Mouse (Mus musculus) embryonic stem cell, embryonic (primary cell): ENCODE results near the gene Exoc2.

Experiments used
- CTCF ChIA-PET, 4 experiments: fragments of 300-600 bp in 2 of 4; fragments of 350-600 bp in 2 of 4; sonication (Branson Sonifier 250); formaldehyde crosslinking; loops; one replicate each; lab custom pipeline; 2022; ENCODE audit warnings: inconsistent platforms in 2 of 4; lab: Charles Lee
- POLR2A ChIA-PET, 4 experiments: fragments of 300-600 bp in 2 of 4; fragments of 350-600 bp in 2 of 4; sonication (Branson Sonifier 250); formaldehyde crosslinking; loops; one replicate each; lab custom pipeline; 2022; ENCODE audit warnings: antibody characterized with exemption in 4 of 4, inconsistent platforms in 1 of 4; lab: Charles Lee

Gene Exoc2

GRCm38 (mm10) chr13:30795960-30796359, 177.9 kb downstream of the Exoc2 start:
- POLR2A ChIA-PET: interaction anchor here in 2 of 4 experiments (0.6 kb wide), 3 partner anchors 66 to 1683 kb away, joined by 3 to 8 read pairs (median 4); no protein-coding TSS in a partner anchor
- CTCF ChIA-PET: interaction anchor here in 1 of 4 experiments (0.6 kb wide), 1 partner anchor 24 kb away, joined by 3 read pairs; no protein-coding TSS in a partner anchor

- ChIA-PET POLR2A (interaction anchor here in 1 of 4 experiments (0.5 kb wide), 1 partner anchor 830 kb away, joined by 10 read pairs; no protein-coding TSS in a partner anchor), CTCF (no interaction called here)
Measured at GRCm38 (mm10) chr13:30793616-30794015, 180.3 kb downstream of the Exoc2 start.

GRCm38 (mm10) chr13:30793196-30793595, 180.7 kb downstream of the Exoc2 start:
- CTCF ChIA-PET: no interaction called here
- POLR2A ChIA-PET: no interaction called here

DNA sequence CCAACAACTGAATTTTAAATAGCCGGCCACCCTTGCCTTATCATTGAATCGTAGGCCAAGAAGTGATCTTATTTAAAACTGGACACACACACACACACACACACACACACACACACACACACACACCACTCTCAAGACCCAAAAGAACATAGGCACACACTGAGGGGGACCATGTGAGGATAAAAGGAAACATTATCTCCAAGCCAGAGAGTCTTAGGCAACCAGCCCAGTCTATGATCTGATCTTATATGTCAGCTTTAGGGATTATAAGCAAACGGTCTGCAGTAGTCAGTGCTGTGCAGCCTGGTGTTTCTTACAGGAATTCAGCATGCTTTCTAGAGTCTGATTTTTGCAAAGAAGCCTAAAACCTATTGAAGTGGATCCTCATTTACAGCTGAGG, 181.2 kb downstream of the Exoc2 start:
- POLR2A ChIA-PET: no interaction called here
- CTCF ChIA-PET: no interaction called here

GRCm38 (mm10) chr13:30792308-30792707, 181.6 kb downstream of the Exoc2 start:
- ChIA-PET CTCF (no interaction called here), POLR2A (interaction anchor here in 1 of 4 experiments (0.6 kb wide), 1 partner anchor 1123 kb away, joined by 3 read pairs; no protein-coding TSS in a partner anchor)

GRCm38 (mm10) chr13:30790016-30790415, 183.9 kb downstream of the Exoc2 start:
- POLR2A ChIA-PET: no interaction called here
- CTCF ChIA-PET: no interaction called here

- CTCF ChIA-PET: no interaction called here
- POLR2A ChIA-PET: interaction anchor here in 1 of 4 experiments (1.0 to 1.6 kb wide), 3 partner anchors 11 to 46 kb away, joined by 3 read pairs; no protein-coding TSS in a partner anchor
Measured at GRCm38 (mm10) chr13:30788421-30788820, 185.5 kb downstream of the Exoc2 start.

- ChIA-PET CTCF (no interaction called here), POLR2A (interaction anchor here in 2 of 4 experiments (0.6 to 1.6 kb wide), 4 partner anchors 9 to 46 kb away, joined by 3 read pairs; no protein-coding TSS in a partner anchor)
Measured at GRCm38 (mm10) chr13:30787960-30788359, 185.9 kb downstream of the Exoc2 start.

GRCm38 (mm10) chr13:30787556-30787955, 186.3 kb downstream of the Exoc2 start:
- CTCF ChIA-PET: no interaction called here
- POLR2A ChIA-PET: interaction anchor here in 2 of 4 experiments (0.6 to 1.6 kb wide), 5 partner anchors 8 to 161 kb away, joined by 3 to 6 read pairs (median 3); no protein-coding TSS in a partner anchor

DNA sequence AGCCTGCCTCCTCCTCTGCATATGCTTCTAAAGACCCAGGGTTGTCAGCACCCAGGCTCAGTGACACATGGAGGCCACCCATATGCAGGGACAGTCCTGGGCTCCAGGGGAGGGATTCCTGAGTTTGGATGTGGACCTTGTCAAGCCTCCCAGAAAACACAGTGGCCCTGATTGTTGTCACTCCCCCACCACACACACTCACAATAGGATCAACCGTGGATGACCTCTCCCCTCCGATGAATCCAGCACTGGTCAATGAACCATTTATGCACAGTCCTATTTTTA, 186.9 kb downstream of the Exoc2 start:
- ChIA-PET POLR2A (interaction anchor here in 2 of 4 experiments (0.6 to 1.6 kb wide), 3 partner anchors 47 to 162 kb away, joined by 3 to 6 read pairs (median 5); no protein-coding TSS in a partner anchor), CTCF (no interaction called here)

- POLR2A ChIA-PET: interaction anchor here in 1 of 4 experiments (0.6 kb wide), 1 partner anchor 802 kb away, joined by 3 read pairs; no protein-coding TSS in a partner anchor
Measured at GRCm38 (mm10) chr13:30786235-30787035, 187.5 kb downstream of the Exoc2 start.

GRCm38 (mm10) chr13:30785423-30786040, 188.4 kb downstream of the Exoc2 start:
- ChIA-PET CTCF (no interaction called here), POLR2A (interaction anchor here in 1 of 4 experiments (0.6 kb wide), 1 partner anchor 801 kb away, joined by 3 read pairs; no protein-coding TSS in a partner anchor)

More at GRCm38 (mm10) chr13:30786235-30787035, 187.5 kb downstream of the Exoc2 start:
- CTCF ChIA-PET: interaction anchor here in 1 of 4 experiments (0.6 kb wide), 1 partner anchor 77 kb away, joined by 3 read pairs; no protein-coding TSS in a partner anchor

DNA sequence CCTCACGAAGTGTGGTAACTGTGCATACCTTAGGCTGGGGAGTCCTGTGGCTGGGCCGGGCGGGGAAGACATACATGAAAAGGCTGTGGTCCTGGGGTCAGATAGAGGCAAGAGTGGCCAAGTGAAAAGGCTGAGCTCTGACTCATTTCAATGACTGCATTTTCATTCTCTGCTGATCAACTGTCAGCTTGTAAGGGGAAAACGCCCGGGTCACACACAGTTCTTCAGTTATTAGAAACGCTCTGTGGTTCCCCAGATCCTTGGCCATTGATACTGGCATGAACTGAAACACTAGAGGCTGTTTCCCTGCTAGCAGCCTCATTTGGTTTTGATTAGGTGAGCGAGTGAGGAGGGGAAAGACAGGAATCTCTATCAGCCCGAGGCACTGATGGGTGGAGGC, 191.5 kb downstream of the Exoc2 start:
- CTCF ChIA-PET: no interaction called here
- POLR2A ChIA-PET: no interaction called here

DNA sequence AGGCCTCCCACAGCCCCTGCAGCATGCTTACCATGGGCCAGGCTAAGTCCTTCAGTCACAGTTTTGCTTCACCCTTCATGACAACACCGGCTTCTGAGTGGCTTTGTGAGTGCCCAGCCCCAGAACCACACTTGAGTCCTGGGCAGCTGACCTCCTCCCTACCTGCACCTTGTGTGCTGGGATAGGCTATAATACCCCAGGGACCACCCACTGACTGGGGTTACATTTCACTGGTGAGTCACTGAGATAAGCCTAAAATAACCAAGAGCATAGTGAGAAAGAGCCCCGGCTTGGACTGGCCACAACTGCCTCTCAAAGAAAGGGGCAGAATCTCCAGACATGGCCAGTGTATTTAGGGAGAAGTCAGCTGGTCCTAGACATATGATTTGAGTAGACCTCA, 192.0 kb downstream of the Exoc2 start:
- POLR2A ChIA-PET: no interaction called here
- CTCF ChIA-PET: no interaction called here

DNA sequence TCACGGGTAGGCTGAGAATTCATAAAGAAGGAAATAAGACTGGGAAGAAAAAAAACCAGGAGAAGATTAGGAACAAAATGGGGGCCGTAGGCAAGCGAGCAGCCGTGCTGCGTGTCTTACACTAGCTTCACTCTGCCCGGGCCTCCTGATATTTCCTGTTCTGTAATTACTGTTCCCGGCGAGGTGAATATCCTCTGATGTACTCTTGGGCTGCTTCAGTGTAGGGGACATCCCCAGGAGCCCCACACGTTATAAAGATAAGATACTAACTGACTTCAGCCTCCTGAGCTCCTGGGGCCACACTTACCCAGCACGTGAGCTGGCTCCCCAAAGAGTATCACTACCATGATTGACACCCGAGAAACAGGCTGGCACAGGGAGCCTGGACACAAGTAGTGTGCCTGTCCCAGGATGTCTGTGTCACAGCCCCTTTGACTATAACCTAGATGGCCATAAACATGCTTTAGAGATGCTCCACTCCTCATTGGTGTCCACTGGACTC, 196.2 kb downstream of the Exoc2 start:
- POLR2A ChIA-PET: interaction anchor here in 1 of 4 experiments (1.6 kb wide), 1 partner anchor 10 kb away, joined by 3 read pairs; no protein-coding TSS in a partner anchor
- CTCF ChIA-PET: no interaction called here

DNA sequence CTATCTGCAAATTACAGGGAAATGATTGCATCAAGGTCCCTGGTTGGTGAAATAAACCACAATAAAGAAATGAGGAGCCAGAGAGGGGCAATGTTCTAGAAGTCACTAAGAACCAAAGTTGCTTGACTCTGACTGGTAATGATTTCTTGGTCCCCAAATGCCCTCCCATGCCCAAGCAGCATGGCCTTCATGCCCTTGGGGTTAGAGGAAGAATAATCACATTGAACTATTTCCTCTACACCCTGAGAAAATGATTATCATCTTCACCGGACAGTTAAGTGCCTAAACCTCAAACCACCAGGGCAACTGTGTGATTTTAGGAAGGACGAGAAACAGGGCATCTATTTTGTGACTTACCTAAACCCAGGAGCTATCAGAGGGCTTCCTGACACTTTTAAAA, 197.9 kb downstream of the Exoc2 start:
- ChIA-PET POLR2A (no interaction called here), CTCF (no interaction called here)

DNA sequence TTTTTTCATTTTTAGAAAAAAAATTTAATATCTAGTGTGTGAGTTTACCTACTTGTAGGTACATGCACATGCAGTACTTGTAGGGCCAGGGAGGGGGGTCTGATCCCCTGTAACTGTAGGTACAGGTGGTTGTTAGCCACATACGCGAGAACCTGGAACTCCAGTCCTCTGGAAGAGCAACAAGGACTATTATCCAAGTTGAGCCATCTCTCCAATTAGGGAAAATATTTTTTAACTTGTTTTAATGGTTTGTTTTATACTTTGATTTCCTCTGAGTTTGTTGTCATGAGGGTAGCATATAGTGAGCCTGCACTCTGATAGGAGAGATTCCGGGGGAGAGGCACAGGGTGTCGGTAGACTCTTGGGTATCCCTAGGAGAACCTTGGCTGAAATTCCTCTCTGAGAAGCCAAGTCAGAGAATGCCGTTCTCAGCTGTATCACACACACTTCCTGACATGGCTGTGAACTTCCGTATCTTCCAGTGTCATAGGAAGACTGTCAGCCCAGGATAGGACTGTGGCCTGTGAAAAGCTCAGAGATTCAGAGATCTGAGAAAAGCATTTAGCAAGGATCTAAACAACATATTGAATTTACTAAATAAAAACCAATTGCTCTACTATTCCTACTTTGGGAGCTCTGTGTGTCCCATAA, 206.3 kb downstream of the Exoc2 start:
- POLR2A ChIA-PET: interaction anchor here in 1 of 4 experiments (0.6 kb wide), 1 partner anchor 468 kb away, joined by 3 read pairs; no protein-coding TSS in a partner anchor
- CTCF ChIA-PET: no interaction called here

- POLR2A ChIA-PET: interaction anchor here in 2 of 4 experiments (0.5 to 0.7 kb wide), 2 partner anchors 29 to 894 kb away, joined by 3 read pairs; no protein-coding TSS in a partner anchor
Measured at GRCm38 (mm10) chr13:30766636-30767476, 207.0 kb downstream of the Exoc2 start.

More at GRCm38 (mm10) chr13:30766636-30767476, 207.0 kb downstream of the Exoc2 start:
- CTCF ChIA-PET: no interaction called here
